Mouse (Mus musculus) liver, postnatal 0 days (tissue): ENCODE measurements around the gene Chka. TPM values are rescaled to one million over a fixed set of nuclear protein-coding genes. Genes with fewer than 3 reads are reported as not detected.

Experiments
- ATAC-seq: fragments of 200-750 bp; cut with Nextera tagmentation; 2 replicates; pipeline ENCODE4 v1.8.0; 2017; ENCODE audit warnings: mild to moderate bottlenecking, moderate library complexity
- DNase-seq: peaks from one replicate; pipeline ENCODE4 v3.0.0-alpha.2; 2016
- H3K27ac ChIP-seq: fragments of 300-500 bp; sonication (generic); 2 replicates; pipeline ENCODE4 v1.5.1; 2014; ENCODE audit warnings: antibody characterized with exemption, moderate library complexity, mild to moderate bottlenecking, low read depth
- H3K27me3 ChIP-seq: fragments of 300-500 bp; sonication (generic); 2 replicates; pipeline ENCODE4 v1.6.1; 2014; ENCODE audit warnings: low read length, control low read depth, mixed read lengths; ENCODE audit not compliant: insufficient read depth
- H3K36me3 ChIP-seq: fragments of 300-500 bp; sonication (generic); replicated peaks from 2 replicates; pipeline ENCODE4 v1.6.1; 2014; ENCODE audit warnings: mild to moderate bottlenecking, control low read depth, low read length, moderate library complexity, mixed read lengths; ENCODE audit not compliant: insufficient read depth
- H3K4me1 ChIP-seq: fragments of 300-500 bp; sonication (generic); 2 replicates; pipeline ENCODE4 v1.6.1; 2014; ENCODE audit warnings: antibody characterized with exemption, mild to moderate bottlenecking, control low read depth; ENCODE audit not compliant: insufficient read depth
- H3K4me2 ChIP-seq: fragments of 300-500 bp; sonication (generic); 2 replicates; pipeline ENCODE4 v1.6.1; 2014; ENCODE audit warnings: low read depth, mild to moderate bottlenecking, low read length, moderate library complexity, mixed read lengths
- H3K4me3 ChIP-seq: fragments of 300-500 bp; sonication (generic); 2 replicates; pipeline ENCODE4 v1.5.1; 2014; ENCODE audit warnings: low read depth, low read length
- H3K9ac ChIP-seq: fragments of 300-500 bp; sonication (generic); replicated peaks from 2 replicates; pipeline ENCODE4 v1.6.1; 2014; ENCODE audit warnings: mild to moderate bottlenecking, moderate library complexity
- H3K9me3 ChIP-seq: fragments of 300-500 bp; sonication (generic); 2 replicates; pipeline ENCODE4 v1.6.1; 2016; ENCODE audit warnings: mild to moderate bottlenecking, control low read depth, low read length, mixed read lengths
- CTCF ChIP-seq: sonication (generic); IDR thresholded peaks from 2 replicates; pipeline ENCODE4 v1.5.1; 2016; ENCODE audit warnings: antibody characterized with exemption, low read depth
- EP300 ChIP-seq: IDR thresholded peaks from 2 replicates; pipeline ENCODE4 v1.6.1; 2016; ENCODE audit warnings: antibody characterized with exemption, low read depth, mild to moderate bottlenecking
- WGBS: fragments of 180-500 bp; shearing (Covaris S2); extraction: QIAGEN DNeasy Blood & Tissue Kit; methylation state at CpG from one replicate; pipeline ENCODE4 v1.1.7; 2014; ENCODE audit not compliant: insufficient replicate concordance; 5-methylcytosine and 5-hydroxymethylcytosine counted together
- polyA plus RNA-seq: library from polyadenylated mRNA; unstranded; fragments of >200 nt; fragmentation: Nextera tagmentation; extraction: Ambion mirVana; gene quantifications from 2 replicates; pipeline ENCODE4 v1.2.1, GENCODE M21; 2015

Chka gene
- polyA plus RNA-seq, 1 experiment from 2014 or later, result 24.8 TPM

DNA sequence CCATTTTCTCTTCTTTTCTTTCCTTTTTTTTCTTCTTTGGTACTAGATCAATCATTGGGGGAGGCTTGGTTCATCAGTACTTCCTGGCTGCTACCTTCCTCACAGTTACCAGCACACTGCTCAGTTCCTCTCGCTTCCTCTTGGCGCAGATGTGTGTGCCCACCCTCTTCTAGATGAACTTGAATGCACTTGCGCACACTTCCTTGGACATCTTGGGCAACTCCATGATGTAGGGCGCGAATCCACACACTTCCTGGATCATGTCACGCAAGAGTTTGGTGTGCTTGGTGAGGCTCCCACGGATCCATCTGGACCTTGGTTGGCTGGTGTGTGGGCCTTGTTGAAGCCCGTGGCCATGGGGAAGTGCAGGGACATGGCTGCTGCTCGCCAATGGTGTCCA is 80.1 kb downstream of the Chka start:
- Histone ChIP-seq H3K27me3 (no peaks in the 10 kb centered on the region), H3K4me3 (no peak overlapping the region), H3K36me3 (no peaks in the 10 kb centered on the region), H3K9me3 (no peaks in the 10 kb centered on the region), H3K4me2 (no peak overlapping the region), H3K9ac (no peak overlapping the region), H3K4me1 (peaks cover 33% of the 10 kb centered on the region), H3K27ac (peak overlapping the region; percentile 67)
- ATAC-seq (peak; percentile 12; the same call in 1 of the 2 replicates), DNase-seq (no peak)
- 60% methylated on average over 9 of the region's 9 CpGs for WGBS
- TF ChIP-seq CTCF, result no peak
- TF ChIP-seq EP300, result no peak

DNA sequence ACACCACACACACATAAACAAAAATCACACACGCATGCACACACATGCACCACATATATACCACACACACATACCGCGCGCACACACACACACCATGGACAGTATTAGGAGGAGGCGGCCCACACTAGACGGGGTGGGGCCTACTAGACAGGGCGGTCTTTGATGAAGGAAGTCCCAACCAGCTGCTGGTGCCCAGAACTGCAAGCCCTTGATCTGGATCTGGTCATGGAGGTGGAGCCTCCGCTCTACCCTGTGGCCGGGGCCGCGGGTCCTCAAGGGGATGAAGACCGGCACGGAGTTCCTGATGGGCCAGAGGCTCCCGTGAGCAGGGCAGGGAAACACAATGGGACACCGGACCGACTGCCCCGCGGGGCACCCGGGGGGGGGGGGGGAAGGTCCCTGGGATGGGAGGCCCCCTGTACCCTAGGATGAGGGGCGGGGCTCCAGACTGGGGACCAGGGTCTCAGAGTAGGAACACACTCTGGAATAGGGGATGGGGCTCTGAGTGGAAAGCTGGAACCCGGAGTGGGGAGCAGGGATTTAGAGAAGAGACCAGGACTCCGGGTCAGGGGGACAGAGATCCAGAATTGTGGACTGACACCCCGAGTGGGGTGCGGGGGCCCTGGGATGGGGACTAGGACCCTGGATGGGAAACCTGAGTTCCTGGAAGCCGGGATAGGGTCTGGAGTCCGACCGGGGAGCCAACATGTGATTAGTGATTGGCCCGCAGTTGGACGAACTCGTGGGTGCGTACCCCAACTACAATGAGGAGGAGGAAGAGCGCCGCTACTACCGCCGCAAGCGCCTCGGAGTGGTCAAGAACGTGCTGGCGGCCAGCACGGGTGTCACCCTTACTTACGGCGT is 83.7 kb downstream of the Chka start, which contains the start of gene Unc93b1:
Gene Unc93b1, plus strand, starts transcription at position 155 of the 864 bp plus-strand sequence.
- Histone ChIP-seq H3K9me3 (no peaks in the 10 kb centered on the region), H3K36me3 (no peaks in the 10 kb centered on the region), H3K4me2 (peak within 1 kb of the TSS; percentile 75), H3K4me3 (peak within 1 kb of the TSS; percentile 58), H3K27me3 (no peaks in the 10 kb centered on the region), H3K9ac (peak within 1 kb of the TSS; percentile 62), H3K27ac (peak within 1 kb of the TSS; percentile 81), H3K4me1 (peaks cover 22% of the 10 kb centered on the region)
- ATAC-seq (peak; percentile 87), DNase-seq (peak; percentile 79)
- TF ChIP-seq EP300, result no peak
- TF ChIP-seq CTCF, result no peak
- WGBS, result 3% methylated on average over 37 of the region's 42 CpGs

DNA sequence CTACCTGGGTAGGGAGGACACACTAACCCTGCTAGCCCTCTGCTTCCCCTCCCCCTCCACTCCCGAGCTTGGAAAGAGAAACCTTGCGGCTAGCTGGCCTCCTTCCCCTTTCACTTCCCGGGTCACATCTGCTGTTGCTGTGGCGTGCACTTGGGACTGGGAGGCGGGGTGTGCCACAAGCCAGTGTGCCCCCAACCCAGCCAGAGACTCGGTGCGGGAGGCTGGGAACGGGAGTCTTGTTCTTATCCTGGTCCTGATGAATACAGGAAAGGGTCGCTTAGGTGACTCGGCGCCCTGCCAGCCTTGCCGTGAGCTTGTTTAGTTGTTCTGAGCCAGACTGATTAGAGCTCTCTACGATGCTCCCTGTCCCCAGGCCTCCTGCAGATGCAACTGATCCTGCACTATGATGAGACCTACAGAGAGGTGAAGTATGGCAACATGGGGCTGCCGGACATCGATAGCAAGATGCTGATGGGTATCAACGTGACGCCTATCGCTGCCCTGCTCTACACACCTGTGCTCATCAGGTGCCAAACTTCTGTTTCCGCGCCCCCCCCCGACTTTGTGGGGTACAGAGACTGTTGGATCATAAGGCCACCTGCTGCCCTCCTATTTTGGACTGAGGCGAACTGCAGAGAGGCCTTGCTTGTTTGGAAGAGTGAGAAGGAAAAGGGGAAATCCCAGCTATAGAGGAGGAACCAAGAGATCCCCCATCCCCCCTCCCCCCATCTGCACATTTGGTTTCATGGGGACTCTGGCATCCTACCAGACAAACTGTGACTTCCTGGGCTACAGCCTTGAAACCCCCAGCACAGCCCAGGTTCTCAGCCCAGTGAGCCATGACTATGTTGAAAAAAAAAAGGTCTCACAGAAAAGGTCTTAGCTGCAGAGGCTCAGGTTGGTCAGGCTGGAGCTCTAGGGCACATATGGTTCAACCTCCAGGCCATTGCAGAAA is 84.6 kb downstream of the Chka start:
- WGBS, result 4% methylated on average over 22 of the region's 22 CpGs

DNA sequence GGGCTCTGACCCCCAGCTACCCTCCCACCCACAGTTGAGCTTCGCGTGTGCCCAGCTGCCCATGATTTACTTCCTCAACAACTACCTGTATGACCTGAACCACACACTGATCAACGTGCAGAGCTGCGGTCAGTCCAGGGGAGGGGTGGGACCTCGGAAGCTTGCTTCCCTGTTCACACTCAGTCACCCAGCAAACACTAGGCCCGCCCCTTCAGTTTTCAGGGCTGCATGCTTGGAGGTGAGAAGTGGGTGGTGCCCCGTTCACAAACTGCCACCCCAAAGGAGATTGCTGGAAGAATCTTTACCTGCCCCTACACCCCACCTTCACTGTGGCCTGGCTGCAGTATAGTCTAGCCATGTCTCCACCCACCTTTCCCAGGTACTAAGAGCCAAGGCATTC is 90.7 kb downstream of the Chka start:
- H3K4me3 ChIP-seq, result no peak overlapping the region
- DNase-seq (no peak), ATAC-seq (no peak)
- H3K36me3 ChIP-seq, result peaks cover 21% of the 10 kb centered on the region
- H3K9ac ChIP-seq, result no peak overlapping the region
- 80% methylated on average over 7 of the region's 7 CpGs for WGBS
- peaks cover 16% of the 10 kb centered on the region for H3K4me1 ChIP-seq
- H3K27me3 ChIP-seq, result no peaks in the 10 kb centered on the region
- H3K9me3 ChIP-seq, result no peaks in the 10 kb centered on the region
- no peak overlapping the region for H3K27ac ChIP-seq
- TF ChIP-seq EP300, result no peak
- no peak for TF ChIP-seq CTCF
- H3K4me2 ChIP-seq, result no peak overlapping the region

More for the DNA sequence above, 84.6 kb downstream of the Chka start:
- Histone ChIP-seq H3K27me3 (no peaks in the 10 kb centered on the region), H3K9ac (peak overlapping the region; percentile 62), H3K27ac (peak overlapping the region; percentile 81), H3K9me3 (no peaks in the 10 kb centered on the region), H3K36me3 (peaks cover 3% of the 10 kb centered on the region; the same call in 1 of the 2 replicates), H3K4me3 (peak overlapping the region; percentile 58), H3K4me1 (peaks cover 13% of the 10 kb centered on the region), H3K4me2 (peak overlapping the region; percentile 75)
- peak; percentile 57 for ATAC-seq
- peak; percentile 79 for DNase-seq
- TF ChIP-seq EP300 (no peak), CTCF (no peak)

DNA sequence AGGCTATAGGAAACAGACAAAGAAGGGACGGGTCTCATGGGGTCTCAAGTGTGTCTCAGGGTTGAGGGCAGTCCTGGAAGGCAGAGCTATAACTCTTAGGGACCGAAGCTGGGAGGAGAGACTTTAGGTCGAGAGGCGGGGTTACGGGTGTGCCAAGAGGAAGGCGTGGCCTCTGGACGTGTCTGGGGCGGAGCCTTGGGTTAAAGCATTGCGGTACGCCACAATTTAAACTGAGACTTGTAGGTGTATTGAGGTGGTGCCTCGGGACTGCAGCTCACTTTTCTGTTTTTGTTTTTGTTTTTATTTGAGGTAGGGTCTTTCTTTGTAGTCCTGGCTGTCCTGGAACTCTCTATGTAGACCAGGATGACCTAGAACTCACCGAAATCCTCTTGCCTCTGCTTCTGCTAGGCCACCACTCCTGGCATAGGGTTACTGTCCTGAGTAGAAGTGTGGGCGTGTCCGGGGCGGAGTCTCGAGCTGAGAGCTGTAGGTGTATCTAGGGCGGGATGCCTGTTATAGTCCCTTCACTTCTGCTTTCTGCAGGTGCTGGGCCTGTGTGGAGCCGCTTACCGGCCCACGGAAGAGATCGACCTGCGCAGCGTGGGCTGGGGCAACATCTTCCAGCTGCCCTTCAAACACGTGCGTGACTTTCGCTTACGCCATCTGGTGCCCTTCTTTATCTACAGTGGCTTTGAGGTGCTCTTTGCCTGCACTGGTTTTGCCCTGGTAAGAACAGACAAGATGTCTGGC is 91.6 kb downstream of the Chka start:
- no peak overlapping the region for H3K9ac ChIP-seq

More for the DNA sequence above, 91.6 kb downstream of the Chka start:
- TF ChIP-seq EP300, result no peak
- no peak; the same call in 1 of the 2 replicates for TF ChIP-seq CTCF
- Histone ChIP-seq H3K27ac (no peak overlapping the region), H3K4me2 (peak overlapping the region; percentile 36), H3K36me3 (peaks cover 28% of the 10 kb centered on the region), H3K4me3 (no peak overlapping the region), H3K9me3 (no peaks in the 10 kb centered on the region), H3K4me1 (peaks cover 16% of the 10 kb centered on the region), H3K27me3 (no peaks in the 10 kb centered on the region)
- ATAC-seq (peak; percentile 59), DNase-seq (peak; percentile 81)
- 25% methylated on average over 27 of the region's 27 CpGs for WGBS

Other genes with a start within 250 kb of the Chka start
- gene Lrp5, start 165.2 kb upstream of the Chka start, polyA plus RNA-seq, result 2.7 and 3.6 TPM in 2 replicates
- 48.2 and 52.7 TPM in 2 replicates for gene 1810055G02Rik, start 143.5 kb upstream of the Chka start, polyA plus RNA-seq
- gene Kmt5b, start 84.4 kb upstream of the Chka start, polyA plus RNA-seq, result 4.7 and 6.2 TPM in 2 replicates
- 28.1 and 29.7 TPM in 2 replicates for gene Tcirg1, start 55.4 kb downstream of the Chka start, polyA plus RNA-seq
- 165 and 167 TPM in 2 replicates for gene Ndufs8, start 61.0 kb downstream of the Chka start, polyA plus RNA-seq
- 9.5 TPM in 2 replicates for gene Aldh3b1, start 78.0 kb downstream of the Chka start, polyA plus RNA-seq
- gene Unc93b1, start 83.4 kb downstream of the Chka start, polyA plus RNA-seq, result 42.6 and 48.1 TPM in 2 replicates
- 0.04 and 0.13 TPM in 2 replicates for gene Aldh3b3, start 106.9 kb downstream of the Chka start, polyA plus RNA-seq
- gene Aldh3b2, start 120.6 kb downstream of the Chka start, polyA plus RNA-seq, result 0.09 and 0.11 TPM in 2 replicates
- 19.3 and 22.0 TPM in 2 replicates for gene Acy3, start 134.8 kb downstream of the Chka start, polyA plus RNA-seq
- not detected in 2 replicates for gene Tbx10, start 141.0 kb downstream of the Chka start, polyA plus RNA-seq
- 22.0 and 23.0 TPM in 2 replicates for gene Nudt8, start 148.8 kb downstream of the Chka start, polyA plus RNA-seq
- gene Gm49405, start 148.9 kb downstream of the Chka start, polyA plus RNA-seq, result 0.26 and 0.49 TPM in 2 replicates
- gene Doc2g, start 151.5 kb downstream of the Chka start, polyA plus RNA-seq, result 0.36 and 0.74 TPM in 2 replicates
- gene Ndufv1, start 161.0 kb downstream of the Chka start, polyA plus RNA-seq, result 171 and 172 TPM in 2 replicates
- gene Gstp1, start 186.2 kb downstream of the Chka start, polyA plus RNA-seq, result 428 and 442 TPM in 2 replicates
- 5.8 and 6.4 TPM in 2 replicates for gene Gstp2, start 194.2 kb downstream of the Chka start, polyA plus RNA-seq
- gene Gstp3, start 207.8 kb downstream of the Chka start, polyA plus RNA-seq, result 64.5 and 67.3 TPM in 2 replicates
- 0.38 and 0.43 TPM in 2 replicates for gene Cabp2, start 229.8 kb downstream of the Chka start, polyA plus RNA-seq
- gene Cdk2ap2, start 245.4 kb downstream of the Chka start, polyA plus RNA-seq, result 91.2 and 91.9 TPM in 2 replicates
- 6.6 and 7.4 TPM in 2 replicates for gene Pitpnm1, start 248.2 kb downstream of the Chka start, polyA plus RNA-seq